Mouse (Mus musculus): ENCODE measurements at regions not wholly inside any gene's neighbourhood (a gene's known extent, or its start where the extent isn't known, plus 50 kb on each side); places are given as distances from the start of the nearest gene placed in this dataset.
A peak's percentile ranks its signal among the peaks of the same experiment; 100 is the strongest.

DNA sequence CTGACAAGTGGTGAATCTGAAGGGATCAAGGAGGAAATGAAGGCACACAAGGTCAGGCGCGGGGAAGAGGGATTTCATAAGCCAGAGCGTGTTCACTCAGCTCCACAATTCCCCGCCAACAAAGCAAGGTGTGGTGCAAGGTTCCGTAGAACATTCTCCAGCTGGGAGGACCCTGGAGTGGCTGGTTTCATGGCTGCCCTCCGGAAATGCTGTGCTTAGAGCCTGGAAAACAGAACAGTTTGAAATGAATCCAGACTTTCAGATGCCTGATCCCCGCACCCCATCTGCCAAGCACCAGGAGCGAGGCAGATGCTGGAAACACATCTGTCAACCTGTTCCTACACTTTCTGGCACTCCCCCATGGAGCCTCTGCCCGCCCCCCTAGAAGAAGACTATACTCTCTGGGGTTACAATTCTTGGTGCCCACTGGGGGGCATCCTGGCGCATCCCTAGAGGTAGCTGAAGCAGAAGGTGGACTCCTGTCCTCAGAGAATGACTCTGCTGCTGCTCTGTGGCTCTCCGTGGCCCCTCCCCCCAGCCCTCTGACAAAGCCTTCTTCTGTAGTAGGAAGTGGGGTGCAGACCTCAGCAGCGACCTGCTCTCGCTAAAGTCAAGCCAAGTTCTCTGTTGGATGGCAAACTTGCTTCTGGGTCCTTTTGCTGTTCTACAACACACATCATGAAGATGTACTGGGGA is 54.5 kb upstream of the Mafb start:
- Histone ChIP-seq H3K4me3 (no peak overlapping the region), H3K27ac (no peak overlapping the region)
- intact Hi-C loops (cut with DNase I), result no loop called here
- no peak for DNase-seq
- TF ChIP-seq CTCF (IDR thresholded peaks at IDR 0.05), result no peak

DNA sequence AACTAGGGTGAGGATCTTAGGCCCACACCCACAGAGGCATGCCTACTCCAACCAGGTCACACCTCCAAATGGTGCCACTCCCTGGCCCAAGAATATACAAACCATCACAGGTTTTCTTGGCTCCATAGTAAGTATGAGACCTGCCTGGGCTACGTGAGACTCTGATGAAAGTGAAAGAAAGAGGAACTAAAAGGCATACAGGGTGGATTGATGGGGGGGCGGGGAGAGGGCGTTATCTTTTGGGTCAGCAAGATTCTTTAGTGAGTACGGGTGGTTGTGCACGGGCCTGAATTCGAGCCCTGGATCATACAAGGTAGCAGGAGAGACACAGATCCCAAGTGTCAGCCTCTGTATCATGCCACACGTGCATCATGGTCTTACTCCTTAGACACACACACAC is 57.6 kb upstream of the Mafb start:
- intact Hi-C loops (cut with DNase I), result no loop called here
- TF ChIP-seq CTCF (IDR thresholded peaks at IDR 0.05), result no peak
- no peak for DNase-seq

DNA sequence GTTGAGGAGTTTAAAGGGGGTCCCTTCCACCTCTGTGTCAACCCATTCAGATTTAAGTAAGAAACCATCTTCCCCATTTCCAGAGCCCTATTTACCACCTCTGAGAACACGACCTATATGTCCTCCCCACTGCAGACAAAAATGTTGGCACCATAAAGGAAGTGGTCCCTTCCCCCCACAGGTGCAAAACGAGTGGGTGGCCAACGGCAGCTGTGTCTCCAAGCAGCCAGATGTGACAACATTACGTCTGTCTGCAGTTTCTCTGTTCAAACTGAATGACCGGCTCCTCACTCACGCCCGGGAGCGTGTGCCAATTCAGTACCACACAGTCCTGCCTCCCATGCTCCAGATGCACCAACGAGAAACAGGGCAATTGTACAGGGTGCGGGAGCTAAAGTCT is 60.6 kb upstream of the Mafb start:
- no peak for DNase-seq
- H3K27ac ChIP-seq, result no peak overlapping the region
- no peak overlapping the region for H3K4me3 ChIP-seq
- no peak for TF ChIP-seq CTCF (IDR thresholded peaks at IDR 0.05)
- intact Hi-C loops (cut with DNase I), result no loop called here

More for the DNA sequence above, 57.6 kb upstream of the Mafb start:
- Histone ChIP-seq H3K4me3 (no peak overlapping the region), H3K27ac (no peak overlapping the region)

DNA sequence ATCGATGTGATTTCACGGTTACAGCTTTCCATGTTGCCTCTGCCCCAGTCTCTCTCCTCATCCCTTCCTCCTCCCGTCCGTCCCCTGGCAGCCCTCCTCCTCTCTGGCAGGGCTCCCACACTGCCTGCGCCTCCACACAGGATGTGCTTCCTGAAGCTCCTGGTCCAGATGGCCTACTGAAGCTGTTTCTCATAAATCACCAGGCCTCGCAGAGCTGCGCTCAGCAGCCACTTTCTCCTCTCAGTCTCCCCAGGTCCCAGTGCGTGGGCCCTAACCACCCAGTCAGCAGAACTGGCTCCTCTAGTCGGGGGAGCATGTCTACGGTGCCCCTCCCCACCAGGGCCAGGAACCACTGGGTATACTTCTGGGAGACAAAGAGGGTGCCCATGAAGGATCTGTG is 66.4 kb upstream of the Mafb start:
- H3K4me3 ChIP-seq, result no peak overlapping the region
- no peak for TF ChIP-seq CTCF (IDR thresholded peaks at IDR 0.05)
- peak; percentile 81 for DNase-seq
- intact Hi-C loops (cut with DNase I), result no loop called here
- no peak overlapping the region for H3K27ac ChIP-seq

DNA sequence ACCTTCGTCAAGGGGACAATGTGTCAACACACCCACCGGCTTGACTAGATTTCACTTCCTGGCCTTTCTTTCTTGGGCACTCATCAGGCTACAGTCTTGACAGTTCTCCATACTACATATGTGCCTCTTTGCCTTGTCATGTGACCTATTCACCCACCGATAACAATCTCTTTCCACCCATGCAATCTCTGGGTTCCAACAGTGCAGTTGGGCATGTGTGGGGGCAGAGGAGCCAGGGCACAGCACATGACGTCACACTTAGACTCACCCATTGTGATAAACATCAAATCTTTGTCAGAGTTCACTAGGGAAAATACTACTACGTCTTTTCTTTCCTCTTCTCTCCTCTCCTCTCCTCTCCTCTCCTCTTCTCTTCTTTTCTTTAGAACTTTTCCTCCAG is 67.8 kb upstream of the Mafb start:
- no peak for TF ChIP-seq CTCF (IDR thresholded peaks at IDR 0.05)
- H3K4me3 ChIP-seq, result no peak overlapping the region
- H3K27ac ChIP-seq, result no peak overlapping the region
- DNase-seq, result no peak
- intact Hi-C loops (cut with DNase I), result no loop called here

DNA sequence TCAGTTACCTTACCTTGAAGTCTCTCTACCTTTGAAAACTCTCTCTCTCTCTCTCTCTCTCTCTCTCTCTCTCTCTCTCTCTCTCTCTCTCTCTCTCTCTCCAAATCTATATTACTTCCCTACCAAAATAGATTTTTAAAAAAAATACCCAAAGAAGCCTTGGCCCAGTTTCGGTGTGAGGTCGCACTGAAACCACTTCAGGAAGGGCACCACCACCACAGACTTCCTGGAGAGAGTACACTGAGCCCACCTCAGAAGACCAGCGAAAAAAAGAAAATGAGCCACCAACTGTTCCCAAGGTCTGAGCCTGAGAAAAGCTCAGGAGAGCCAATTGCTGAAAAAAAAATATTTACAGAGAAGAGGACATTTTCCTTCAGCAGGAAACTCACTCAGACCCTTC is 68.8 kb upstream of the Mafb start:
- Histone ChIP-seq H3K4me3 (no peak overlapping the region), H3K27ac (no peak overlapping the region)
- DNase-seq, result no peak
- no peak for TF ChIP-seq CTCF (IDR thresholded peaks at IDR 0.05)
- intact Hi-C loops (cut with DNase I), result no loop called here

DNA sequence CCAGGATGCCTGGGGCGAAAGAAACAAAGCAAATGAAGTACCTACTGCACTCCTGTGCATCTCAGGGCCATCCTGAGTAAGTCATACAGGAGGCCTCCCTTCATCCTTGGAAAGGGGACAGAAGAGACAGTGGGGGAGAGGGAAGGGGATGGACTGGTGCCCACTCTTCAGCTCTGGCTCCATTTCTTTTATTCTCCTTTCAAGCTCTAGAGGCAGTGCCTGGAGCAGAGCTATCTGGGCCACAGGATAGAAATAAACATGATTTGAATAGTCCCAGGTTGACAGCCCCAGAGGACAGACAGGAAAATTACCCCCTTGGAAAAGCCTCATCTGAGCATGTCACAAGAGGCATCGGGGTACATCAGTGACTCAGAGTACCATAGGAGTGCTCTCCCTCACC is 72.2 kb upstream of the Mafb start:
- no peak for DNase-seq
- intact Hi-C loops (cut with DNase I), result no loop called here
- H3K27ac ChIP-seq, result no peak overlapping the region
- H3K4me3 ChIP-seq, result no peak overlapping the region
- no peak for TF ChIP-seq CTCF (IDR thresholded peaks at IDR 0.05)

DNA sequence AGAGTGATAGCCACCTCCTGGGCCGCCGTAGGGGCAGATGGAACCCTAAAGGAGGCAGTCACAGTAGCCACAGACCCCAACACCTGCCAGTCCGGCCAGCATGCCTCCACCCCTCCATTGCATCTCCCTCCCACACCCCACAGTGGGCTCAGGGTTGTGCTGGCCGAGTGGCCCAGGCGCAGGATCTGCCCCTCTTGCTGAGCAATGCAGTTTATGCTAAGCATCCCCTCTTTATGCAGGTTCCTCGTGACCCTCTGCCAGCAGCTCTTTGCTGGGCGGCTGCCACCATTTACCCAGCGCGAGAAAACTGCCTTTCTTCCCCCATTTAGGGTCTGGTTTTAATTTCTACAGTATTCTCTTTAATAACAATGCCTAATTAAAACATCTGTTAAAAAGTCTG is 73.4 kb upstream of the Mafb start:
- intact Hi-C loops (cut with DNase I), result no loop called here
- no peak for TF ChIP-seq CTCF (IDR thresholded peaks at IDR 0.05)
- Histone ChIP-seq H3K27ac (no peak overlapping the region), H3K4me3 (no peak overlapping the region)
- no peak for DNase-seq

DNA sequence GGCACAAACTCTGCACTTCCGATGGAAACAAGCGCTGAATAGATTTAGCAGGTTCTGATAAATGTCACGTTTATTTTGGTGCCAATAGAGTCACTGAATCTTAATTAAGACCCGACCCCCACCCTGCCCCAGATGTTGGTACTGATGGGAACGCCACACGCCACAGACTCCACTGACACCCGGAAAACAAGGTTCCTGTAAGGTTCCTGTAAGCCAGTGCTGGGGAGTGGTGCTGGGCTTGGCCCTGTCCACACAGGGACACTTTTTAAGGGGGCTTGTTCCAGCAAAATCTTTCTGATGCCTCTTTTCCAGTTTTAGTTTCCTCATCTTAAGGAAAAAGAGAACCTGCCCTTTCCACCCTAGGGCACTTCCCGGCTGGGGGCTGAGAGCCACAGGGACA is 84.2 kb upstream of the Mafb start:
- DNase-seq, result peak; percentile 19
- Histone ChIP-seq H3K4me3 (peak overlapping the region; percentile 68), H3K27ac (peak overlapping the region; percentile 66)
- TF ChIP-seq CTCF (IDR thresholded peaks at IDR 0.05), result no peak
- intact Hi-C loops (cut with DNase I), result no loop called here

DNA sequence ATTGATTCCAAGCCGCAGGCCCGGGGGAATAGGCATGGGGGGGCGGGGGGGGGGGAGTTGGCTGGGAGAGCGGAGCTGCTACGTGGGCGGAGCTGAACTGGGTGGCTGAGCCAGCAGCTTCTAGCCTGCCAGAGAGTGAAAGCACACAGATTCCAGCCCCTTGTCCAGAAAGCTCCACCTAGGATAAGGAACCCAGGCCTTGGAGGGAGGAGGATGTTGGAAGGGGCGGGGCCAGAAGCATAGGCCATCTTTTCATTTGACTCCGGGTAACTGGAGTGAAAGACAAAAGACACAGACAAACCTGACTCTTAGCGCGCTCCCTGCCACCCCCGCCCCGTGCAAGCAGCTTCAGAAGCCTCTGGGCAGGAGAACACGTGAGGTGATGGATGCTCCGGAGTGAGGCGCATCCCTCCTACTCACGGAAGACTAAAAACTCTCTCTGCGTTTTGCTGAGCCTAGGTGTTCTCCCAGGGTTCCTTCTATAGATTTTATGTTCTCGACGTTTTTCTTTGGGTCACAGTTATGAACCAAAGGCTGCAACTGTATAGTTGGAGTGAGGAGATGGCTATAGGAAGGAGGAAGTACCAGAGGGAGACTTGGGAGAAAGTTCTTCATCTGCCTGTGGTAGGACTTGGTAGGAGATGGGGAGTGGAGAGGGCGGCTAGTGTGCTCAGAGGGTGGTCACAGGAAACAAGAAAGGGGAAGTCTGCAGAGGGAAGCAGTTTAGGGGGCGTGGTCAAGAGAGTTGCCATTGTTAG is 84.8 kb upstream of the Mafb start:
- H3K4me3 ChIP-seq, result peak overlapping the region; percentile 68
- TF ChIP-seq CTCF (IDR thresholded peaks at IDR 0.05), result no peak
- peak overlapping the region; percentile 66 for H3K27ac ChIP-seq
- peak; percentile 79 for DNase-seq
- intact Hi-C loops (cut with DNase I), result no loop called here

DNA sequence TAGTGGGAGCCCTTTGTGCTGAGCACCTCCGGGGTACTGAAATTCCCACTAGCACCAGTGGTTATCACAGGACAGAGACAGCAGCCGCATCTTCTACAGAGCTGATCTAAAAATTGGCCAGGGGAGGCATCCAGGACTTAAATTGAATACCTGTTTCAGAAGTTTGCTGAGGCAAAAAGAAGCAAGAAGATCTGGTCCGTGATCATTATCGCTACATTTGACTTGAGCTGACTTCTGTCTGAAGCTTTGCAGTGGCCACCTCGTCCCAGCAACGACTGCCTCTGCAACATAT is 85.3 kb upstream of the Mafb start:
- no peak for TF ChIP-seq CTCF (IDR thresholded peaks at IDR 0.05)
- no peak for DNase-seq
- peak overlapping the region; percentile 68 for H3K4me3 ChIP-seq
- intact Hi-C loops (cut with DNase I), result no loop called here
- peak overlapping the region; percentile 66; the same call in 1 of the 2 replicates for H3K27ac ChIP-seq

DNA sequence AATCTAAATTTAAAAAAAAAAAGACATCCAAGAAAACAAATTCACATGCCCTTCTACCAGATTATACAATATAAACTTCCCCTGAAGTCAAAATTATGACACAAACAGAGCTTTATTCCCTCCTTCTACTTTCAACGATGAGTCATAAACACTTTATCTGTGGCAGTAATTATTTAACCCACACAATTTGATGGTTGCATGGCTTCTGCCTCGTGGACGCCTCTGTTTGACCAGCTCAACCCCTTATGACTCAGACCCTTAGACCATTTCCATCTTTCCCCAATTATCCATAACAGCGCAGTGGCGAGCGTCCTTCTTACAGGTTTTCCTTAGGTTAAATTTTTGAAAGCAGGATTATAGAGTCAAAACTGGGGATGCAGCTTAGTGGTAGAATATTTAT is 85.9 kb upstream of the Mafb start:
- H3K4me3 ChIP-seq, result no peak overlapping the region
- intact Hi-C loops (cut with DNase I), result no loop called here
- no peak overlapping the region for H3K27ac ChIP-seq
- TF ChIP-seq CTCF (IDR thresholded peaks at IDR 0.05), result no peak
- DNase-seq, result no peak

DNA sequence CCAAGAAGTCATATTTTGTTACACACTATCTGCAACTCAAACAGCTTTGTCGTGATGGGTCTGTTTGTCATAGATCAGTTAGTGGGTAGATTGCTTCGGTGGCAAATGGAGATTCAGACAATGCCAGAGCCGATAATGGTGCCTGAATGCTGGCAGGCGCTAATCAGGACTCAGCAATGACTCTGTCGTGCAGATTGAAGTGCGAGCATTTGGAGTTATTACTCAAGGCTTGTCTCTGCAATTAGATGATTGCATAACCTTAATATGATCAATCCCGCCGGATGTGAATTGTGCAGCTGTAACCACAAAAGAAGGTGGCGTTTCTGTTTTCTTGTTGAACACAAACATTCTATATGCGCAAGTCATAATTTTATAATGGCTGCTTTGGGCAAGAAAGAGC is 88.8 kb upstream of the Mafb start:
- Histone ChIP-seq H3K4me3 (no peak overlapping the region), H3K27ac (no peak overlapping the region)
- intact Hi-C loops (cut with DNase I), result no loop called here
- no peak for TF ChIP-seq CTCF (IDR thresholded peaks at IDR 0.05)
- no peak for DNase-seq

DNA sequence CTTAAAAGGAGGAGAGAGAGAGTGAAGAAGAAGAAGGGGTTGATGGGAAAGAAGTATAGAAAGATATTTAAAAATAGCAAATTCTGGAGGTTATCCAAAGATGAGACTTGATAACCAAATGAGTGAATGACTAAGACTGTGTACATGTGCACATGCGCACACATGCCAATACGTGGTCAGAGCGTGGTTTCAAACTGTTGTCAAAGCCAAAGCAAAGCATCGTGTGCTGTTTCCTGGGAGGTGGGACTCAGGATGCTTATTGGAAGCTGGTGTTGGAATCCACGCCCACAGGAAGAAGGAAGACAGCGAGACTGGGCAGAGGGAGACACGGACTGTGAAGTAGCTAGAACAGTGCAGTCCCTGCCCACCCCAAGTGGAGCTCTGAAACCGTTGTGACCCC is 89.8 kb upstream of the Mafb start:
- TF ChIP-seq CTCF (IDR thresholded peaks at IDR 0.05), result no peak
- no peak overlapping the region for H3K27ac ChIP-seq
- intact Hi-C loops (cut with DNase I), result no loop called here

More for the DNA sequence above, 89.8 kb upstream of the Mafb start:
- no peak overlapping the region for H3K4me3 ChIP-seq
- DNase-seq, result no peak
